In genomic region chr2:132263421-132264265, GRCm38 (mm10) we compare ENCODE assay signal across 8 mouse cellular contexts. TPM values are rescaled to one million over a fixed set of nuclear protein-coding genes. Genes with fewer than 3 reads are reported as not detected.
DNase-seq lines count a peak whose midpoint lies in the region; ATAC-seq and TF ChIP-seq lines count a peak whose summit lies in the region.

No protein-coding gene starts in this region.

- WGBS in cerebellum, adult 2 months = under 1% methylated on average over 47 of the region's 47 CpGs
- 1% methylated on average over 46 of the region's 47 CpGs for WGBS in heart, embryonic 12.5 days
- under 1% methylated on average over 47 of the region's 47 CpGs for WGBS in midbrain, embryonic 14.5 days
- WGBS in stomach, embryonic 16.5 days = 1% methylated on average over 47 of the region's 47 CpGs

- peak overlapping the region; percentile 87 for H3K9ac ChIP-seq in heart, embryonic 12.5 days
- H3K9ac ChIP-seq in midbrain, embryonic 14.5 days (replicated peaks; ENCODE audit: low read length) = peak overlapping the region; percentile 82
- H3K9ac ChIP-seq in stomach, embryonic 16.5 days (ENCODE audit: low read length) = peak overlapping the region; percentile 92

- no peak for TF ChIP-seq CTCF in cerebellum, adult 2 months (IDR thresholded peaks at IDR 0.05; ENCODE audit: borderline replicate concordance, insufficient read depth, low read depth, low read length)

- H3K4me2 ChIP-seq in heart, embryonic 12.5 days = peak overlapping the region; percentile 78
- H3K4me2 ChIP-seq in midbrain, embryonic 14.5 days (ENCODE audit: low read length) = peak overlapping the region; percentile 67
- H3K4me2 ChIP-seq in stomach, embryonic 16.5 days (ENCODE audit: low read depth, low read length) = peak overlapping the region; percentile 77

- intact Hi-C loops in left cerebral cortex, postnatal 25 days (cut with DNase I) = loop anchor here (5.0 kb wide), 2 partner anchors 39 to 224 kb away; no protein-coding TSS in a partner anchor

- no peak for TF ChIP-seq POLR2A in cerebellum, adult 2 months (IDR thresholded peaks at IDR 0.05; ENCODE audit: borderline replicate concordance, insufficient read depth, low read length)

- ATAC-seq in heart, embryonic 12.5 days (ENCODE audit: insufficient number of reproducible peaks, low FRiP score) = peak; percentile 62; the same call in 1 of the 2 replicates
- ATAC-seq in midbrain, embryonic 14.5 days (ENCODE audit: low FRiP score, low TSS enrichment) = no peak; the same call in 1 of the 2 replicates
- no peak; the same call in 1 of the 2 replicates for ATAC-seq in stomach, embryonic 16.5 days (ENCODE audit: insufficient read depth, low FRiP score)

- H3K9me3 ChIP-seq in heart, embryonic 12.5 days (replicated peaks) = no peaks in the 10 kb centered on the region
- no peaks in the 10 kb centered on the region for H3K9me3 ChIP-seq in midbrain, embryonic 14.5 days (ENCODE audit: control insufficient read depth, low read length)
- no peaks in the 10 kb centered on the region for H3K9me3 ChIP-seq in stomach, embryonic 16.5 days (replicated peaks; ENCODE audit: control insufficient read depth, low read length)

- H3K4me3 ChIP-seq in cerebellum, adult 2 months (replicated peaks; ENCODE audit: insufficient read depth, low read depth, low read length) = peak overlapping the region; percentile 84
- peak overlapping the region; percentile 68 for H3K4me3 ChIP-seq in heart, embryonic 12.5 days
- peak overlapping the region; percentile 88 for H3K4me3 ChIP-seq in midbrain, embryonic 14.5 days (replicated peaks; ENCODE audit: low read depth, low read length)
- peak overlapping the region; percentile 98 for H3K4me3 ChIP-seq in stomach, embryonic 16.5 days (replicated peaks; ENCODE audit: low read length)

- H3K27me3 ChIP-seq in cerebellum, adult 2 months (ENCODE audit: control insufficient read depth, insufficient read depth, low read length) = no peaks in the 10 kb centered on the region
- H3K27me3 ChIP-seq in heart, embryonic 12.5 days (replicated peaks) = no peaks in the 10 kb centered on the region
- no peaks in the 10 kb centered on the region for H3K27me3 ChIP-seq in midbrain, embryonic 14.5 days (ENCODE audit: control insufficient read depth, insufficient read depth, low read length)
- no peaks in the 10 kb centered on the region for H3K27me3 ChIP-seq in stomach, embryonic 16.5 days (ENCODE audit: control insufficient read depth, insufficient read depth, low read length)

- peaks cover 6% of the 10 kb centered on the region; the same call in 1 of the 2 replicates for H3K4me1 ChIP-seq in cerebellum, adult 2 months (ENCODE audit: control insufficient read depth, insufficient read depth, low read length)
- peaks cover 18% of the 10 kb centered on the region for H3K4me1 ChIP-seq in heart, embryonic 12.5 days (replicated peaks)
- H3K4me1 ChIP-seq in midbrain, embryonic 14.5 days (ENCODE audit: control insufficient read depth, insufficient read depth, low read length) = peaks cover 12% of the 10 kb centered on the region
- peaks cover 15% of the 10 kb centered on the region for H3K4me1 ChIP-seq in stomach, embryonic 16.5 days (ENCODE audit: control insufficient read depth, insufficient read depth, low read length)

- peak; percentile 10 for DNase-seq in urinary bladder, postnatal 14 days (ENCODE audit: low spot score)
- no peak for DNase-seq in urinary bladder, postnatal 4 days (ENCODE audit: low spot score in 2 of 2)
- peak; percentile 59 to 65 for DNase-seq in cerebellum, adult 2 months
- DNase-seq in left cerebral cortex, postnatal 25 days (ENCODE audit: low spot score in 2 of 2) = peak; percentile 48 to 62
- DNase-seq in midbrain, embryonic 14.5 days = peak; percentile 70
- DNase-seq in layer of hippocampus, postnatal 25 days (ENCODE audit: extremely low spot score in 1 of 2, low spot score in 1 of 2) = no peak

- H3K27ac ChIP-seq in cerebellum, adult 2 months (ENCODE audit: insufficient read depth, low read length) = peak overlapping the region; percentile 25
- H3K27ac ChIP-seq in heart, embryonic 12.5 days (ENCODE audit: poor library complexity, severe bottlenecking) = peak overlapping the region; percentile 56
- H3K27ac ChIP-seq in midbrain, embryonic 14.5 days (replicated peaks; ENCODE audit: low read depth, low read length) = peak overlapping the region; percentile 90
- H3K27ac ChIP-seq in stomach, embryonic 16.5 days (ENCODE audit: low read length) = peak overlapping the region; percentile 72

- H3K36me3 ChIP-seq in heart, embryonic 12.5 days = no peaks in the 10 kb centered on the region
- no peaks in the 10 kb centered on the region for H3K36me3 ChIP-seq in midbrain, embryonic 14.5 days (ENCODE audit: control insufficient read depth, insufficient read depth, low read length)
- H3K36me3 ChIP-seq in stomach, embryonic 16.5 days (ENCODE audit: control insufficient read depth, insufficient read depth, low read length) = no peaks in the 10 kb centered on the region

RNA-seq across cellular contexts. Expression of gene Cds2, which starts 0.7 kb away (rescaled TPM):
- polyA plus RNA-seq in cerebellum, adult 2 months (2012; rRNA removed) = 152 and 155 TPM in 2 replicates
- polyA plus RNA-seq in heart, embryonic 12.5 days (2016; fragmentation: Nextera tagmentation; extraction: Ambion mirVana) = 18.9 and 21.0 TPM in 2 replicates
- total RNA-seq in left cerebral cortex, postnatal 25 days (2021) = 100 to 1,000 TPM; 234 to 245 TPM
- polyA plus RNA-seq in midbrain, embryonic 14.5 days (2014; fragmentation: Nextera tagmentation; extraction: Ambion mirVana) = 44.7 and 65.1 TPM in 2 replicates
- polyA plus RNA-seq in stomach, embryonic 16.5 days (2015; fragmentation: Nextera tagmentation; extraction: Ambion mirVana) = 19.7 and 20.3 TPM in 2 replicates
- 100 to 1,000 TPM; 228 to 237 TPM for total RNA-seq in layer of hippocampus, postnatal 25 days (2021)

RNA-seq across cellular contexts. Expression of gene Pcna, which starts 10.5 kb away (rescaled TPM):
- polyA plus RNA-seq in cerebellum, adult 2 months (2012; rRNA removed) = 69.3 and 73.1 TPM in 2 replicates
- 172 and 177 TPM in 2 replicates for polyA plus RNA-seq in heart, embryonic 12.5 days (2016; fragmentation: Nextera tagmentation; extraction: Ambion mirVana)
- 10 to 100 TPM; 49.1 to 51.8 TPM for total RNA-seq in left cerebral cortex, postnatal 25 days (2021)
- 116 and 129 TPM in 2 replicates for polyA plus RNA-seq in midbrain, embryonic 14.5 days (2014; fragmentation: Nextera tagmentation; extraction: Ambion mirVana)
- 197 and 208 TPM in 2 replicates for polyA plus RNA-seq in stomach, embryonic 16.5 days (2015; fragmentation: Nextera tagmentation; extraction: Ambion mirVana)
- 10 to 100 TPM; 47.4 to 50.8 TPM for total RNA-seq in layer of hippocampus, postnatal 25 days (2021)

RNA-seq across cellular contexts. Expression of gene Tmem230, which starts 16.0 kb away (rescaled TPM):
- polyA plus RNA-seq in cerebellum, adult 2 months (2012; rRNA removed) = 81.9 and 93.6 TPM in 2 replicates
- 40.3 and 40.7 TPM in 2 replicates for polyA plus RNA-seq in heart, embryonic 12.5 days (2016; fragmentation: Nextera tagmentation; extraction: Ambion mirVana)
- total RNA-seq in left cerebral cortex, postnatal 25 days (2021) = 10 to 100 TPM; 32.1 TPM
- polyA plus RNA-seq in midbrain, embryonic 14.5 days (2014; fragmentation: Nextera tagmentation; extraction: Ambion mirVana) = 43.8 and 51.3 TPM in 2 replicates
- polyA plus RNA-seq in stomach, embryonic 16.5 days (2015; fragmentation: Nextera tagmentation; extraction: Ambion mirVana) = 38.2 and 40.6 TPM in 2 replicates
- total RNA-seq in layer of hippocampus, postnatal 25 days (2021) = 10 to 100 TPM; 27.4 to 29.6 TPM

Comparison
In these comparisons a context has a peak if more than half of its experiments do, and no peak if none do; other contexts are left out.
1. DNase-seq: peak in urinary bladder, postnatal 14 days (single experiment), cerebellum, adult 2 months (2 of 2), left cerebral cortex, postnatal 25 days (2 of 2) and midbrain, embryonic 14.5 days (single experiment); none in urinary bladder, postnatal 4 days (0 of 2) and layer of hippocampus, postnatal 25 days (0 of 2).
2. H3K27ac ChIP-seq: peak in every context shown above with its lines; median percentile 90 in midbrain, embryonic 14.5 days; 72 in stomach, embryonic 16.5 days; 56 in heart, embryonic 12.5 days; 25 in cerebellum, adult 2 months.
3. Peak in every context shown above with its lines, with median percentiles within 50 percentile points of each other: H3K4me3 ChIP-seq, H3K4me2 ChIP-seq and H3K9ac ChIP-seq.